Mouse (Mus musculus): Measurements from ENCODE around the gene Itga2. TPM values are rescaled to one million over a fixed set of nuclear protein-coding genes. Genes with fewer than 3 reads are reported as not detected.

The Itga2 gene
- polyA plus RNA-seq, 1 experiment from 2014 or later, result 3.1 TPM

GRCm38 (mm10) chr13:114874738-114875137, 57.2 kb downstream of the Itga2 start:
- Histone ChIP-seq H3K4me2 (no peak overlapping the region), H3K9ac (no peak overlapping the region), H3K9me3 (replicated peaks) (no peaks in the 10 kb centered on the region), H3K27ac (no peak overlapping the region), H3K36me3 (no peaks in the 10 kb centered on the region), H3K27me3 (no peaks in the 10 kb centered on the region), H3K4me3 (replicated peaks) (no peak overlapping the region), H3K4me1 (no peaks in the 10 kb centered on the region)
- 95% methylated on average over 6 of the region's 6 CpGs for WGBS
- no peak for ATAC-seq (replicated peaks; ENCODE audit: low FRiP score)

GRCm38 (mm10) chr13:114857525-114857924, 74.4 kb downstream of the Itga2 start:
- H3K27ac ChIP-seq, result no peak overlapping the region
- H3K9ac ChIP-seq, result no peak overlapping the region
- H3K4me2 ChIP-seq, result no peak overlapping the region
- H3K4me3 ChIP-seq (replicated peaks), result no peak overlapping the region
- H3K36me3 ChIP-seq, result no peaks in the 10 kb centered on the region
- peaks cover 6% of the 10 kb centered on the region for H3K4me1 ChIP-seq
- H3K9me3 ChIP-seq (replicated peaks), result no peaks in the 10 kb centered on the region
- no peak for ATAC-seq (replicated peaks; ENCODE audit: low FRiP score)
- WGBS, result 88% methylated on average over 4 of the region's 4 CpGs
- no peaks in the 10 kb centered on the region for H3K27me3 ChIP-seq

- Histone ChIP-seq H3K27me3 (no peaks in the 10 kb centered on the region), H3K27ac (no peak overlapping the region), H3K9me3 (replicated peaks) (no peaks in the 10 kb centered on the region), H3K4me1 (peaks cover 6% of the 10 kb centered on the region), H3K36me3 (no peaks in the 10 kb centered on the region), H3K4me3 (replicated peaks) (no peak overlapping the region), H3K4me2 (no peak overlapping the region), H3K9ac (no peak overlapping the region)
- 49% methylated on average over 7 of the region's 7 CpGs for WGBS
- no peak for ATAC-seq (replicated peaks; ENCODE audit: low FRiP score)
These were observed 75.7 kb downstream of the Itga2 start for GRCm38 (mm10) chr13:114856269-114856627.

GRCm38 (mm10) chr13:114855573-114856268, 76.2 kb downstream of the Itga2 start:
- no peaks in the 10 kb centered on the region for H3K9me3 ChIP-seq (replicated peaks)
- no peaks in the 10 kb centered on the region for H3K27me3 ChIP-seq
- H3K4me3 ChIP-seq (replicated peaks), result no peak overlapping the region
- H3K9ac ChIP-seq, result no peak overlapping the region
- no peak overlapping the region for H3K27ac ChIP-seq
- no peak for ATAC-seq (replicated peaks; ENCODE audit: low FRiP score)
- no peaks in the 10 kb centered on the region for H3K36me3 ChIP-seq
- H3K4me1 ChIP-seq, result peaks cover 6% of the 10 kb centered on the region
- WGBS, result 33% methylated on average over 15 of the region's 15 CpGs
- peak overlapping the region; percentile 29; the same call in 1 of the 2 replicates for H3K4me2 ChIP-seq

GRCm38 (mm10) chr13:114854428-114854827, 77.5 kb downstream of the Itga2 start:
- Histone ChIP-seq H3K4me3 (replicated peaks) (no peak overlapping the region), H3K9me3 (replicated peaks) (no peaks in the 10 kb centered on the region), H3K9ac (no peak overlapping the region), H3K4me2 (no peak overlapping the region), H3K36me3 (no peaks in the 10 kb centered on the region), H3K27me3 (no peaks in the 10 kb centered on the region), H3K27ac (no peak overlapping the region), H3K4me1 (peaks cover 6% of the 10 kb centered on the region)
- ATAC-seq (replicated peaks; ENCODE audit: low FRiP score), result no peak
- 96% methylated on average over 3 of the region's 3 CpGs for WGBS

GRCm38 (mm10) chr13:114854023-114854422, 77.9 kb downstream of the Itga2 start:
- no peaks in the 10 kb centered on the region for H3K9me3 ChIP-seq (replicated peaks)
- no peak overlapping the region for H3K27ac ChIP-seq
- ATAC-seq (replicated peaks; ENCODE audit: low FRiP score), result no peak
- WGBS, result 92% methylated on average over 6 of the region's 6 CpGs
- no peaks in the 10 kb centered on the region for H3K36me3 ChIP-seq
- H3K4me2 ChIP-seq, result no peak overlapping the region
- H3K27me3 ChIP-seq, result no peaks in the 10 kb centered on the region
- H3K9ac ChIP-seq, result no peak overlapping the region
- peaks cover 6% of the 10 kb centered on the region for H3K4me1 ChIP-seq
- H3K4me3 ChIP-seq (replicated peaks), result no peak overlapping the region

GRCm38 (mm10) chr13:114853152-114853551, 78.7 kb downstream of the Itga2 start:
- Histone ChIP-seq H3K27ac (peak overlapping the region; percentile 78), H3K9me3 (replicated peaks) (no peaks in the 10 kb centered on the region), H3K4me1 (peaks cover 6% of the 10 kb centered on the region), H3K27me3 (no peaks in the 10 kb centered on the region), H3K9ac (no peak overlapping the region), H3K36me3 (no peaks in the 10 kb centered on the region), H3K4me2 (no peak overlapping the region), H3K4me3 (replicated peaks) (no peak overlapping the region)
- no peak for ATAC-seq (replicated peaks; ENCODE audit: low FRiP score)
- WGBS, result 84% methylated on average over 2 of the region's 2 CpGs

GRCm38 (mm10) chr13:114852264-114853111, 79.4 kb downstream of the Itga2 start:
- H3K4me1 ChIP-seq, result peaks cover 6% of the 10 kb centered on the region
- no peak overlapping the region for H3K4me3 ChIP-seq (replicated peaks)
- no peak overlapping the region for H3K9ac ChIP-seq
- H3K9me3 ChIP-seq (replicated peaks), result no peaks in the 10 kb centered on the region
- H3K27ac ChIP-seq, result peak overlapping the region; percentile 78
- no peaks in the 10 kb centered on the region for H3K27me3 ChIP-seq
- WGBS, result 61% methylated on average over 6 of the region's 6 CpGs
- peak; percentile 89 for ATAC-seq (replicated peaks; ENCODE audit: low FRiP score)
- H3K36me3 ChIP-seq, result no peaks in the 10 kb centered on the region
- H3K4me2 ChIP-seq, result no peak overlapping the region

- no peak overlapping the region for H3K4me2 ChIP-seq
- H3K9ac ChIP-seq, result no peak overlapping the region
- H3K9me3 ChIP-seq (replicated peaks), result no peaks in the 10 kb centered on the region
- H3K27ac ChIP-seq, result no peak overlapping the region
- WGBS, result 67% methylated on average over 3 of the region's 3 CpGs
- H3K27me3 ChIP-seq, result no peaks in the 10 kb centered on the region
- no peak overlapping the region for H3K4me3 ChIP-seq (replicated peaks)
- H3K4me1 ChIP-seq, result no peaks in the 10 kb centered on the region; the same call in 1 of the 2 replicates
- no peak for ATAC-seq (replicated peaks; ENCODE audit: low FRiP score)
- no peaks in the 10 kb centered on the region for H3K36me3 ChIP-seq
These were observed 83.0 kb downstream of the Itga2 start for GRCm38 (mm10) chr13:114848945-114849344.

GRCm38 (mm10) chr13:114845804-114846203, 86.1 kb downstream of the Itga2 start:
- no peak overlapping the region for H3K4me2 ChIP-seq
- no peak for ATAC-seq (replicated peaks; ENCODE audit: low FRiP score)
- 81% methylated on average over 6 of the region's 6 CpGs for WGBS

GRCm38 (mm10) chr13:114843318-114843717, 88.6 kb downstream of the Itga2 start:
- Histone ChIP-seq H3K4me2 (no peak overlapping the region), H3K4me1 (peaks cover 5% of the 10 kb centered on the region; the same call in 1 of the 2 replicates), H3K4me3 (replicated peaks) (no peak overlapping the region), H3K9ac (no peak overlapping the region), H3K27ac (no peak overlapping the region), H3K27me3 (no peaks in the 10 kb centered on the region), H3K36me3 (no peaks in the 10 kb centered on the region), H3K9me3 (replicated peaks) (no peaks in the 10 kb centered on the region)
- no peak for ATAC-seq (replicated peaks; ENCODE audit: low FRiP score)
- WGBS, result 58% methylated on average over 1 of the region's 1 CpGs

More at GRCm38 (mm10) chr13:114845804-114846203, 86.1 kb downstream of the Itga2 start:
- Histone ChIP-seq H3K4me3 (replicated peaks) (no peak overlapping the region), H3K9ac (no peak overlapping the region), H3K27me3 (no peaks in the 10 kb centered on the region), H3K36me3 (no peaks in the 10 kb centered on the region), H3K27ac (no peak overlapping the region), H3K4me1 (no peaks in the 10 kb centered on the region), H3K9me3 (replicated peaks) (no peaks in the 10 kb centered on the region)

- no peak overlapping the region for H3K27ac ChIP-seq
- no peak overlapping the region for H3K9ac ChIP-seq
- ATAC-seq (replicated peaks; ENCODE audit: low FRiP score), result no peak
- H3K36me3 ChIP-seq, result 0 out of 2 replicates have a peak, but pooled peaks cover 5% of the 10 kb centered on the region
- no peak overlapping the region for H3K4me3 ChIP-seq (replicated peaks)
- H3K4me2 ChIP-seq, result no peak overlapping the region
- no peaks in the 10 kb centered on the region for H3K27me3 ChIP-seq
- no peaks in the 10 kb centered on the region for H3K9me3 ChIP-seq (replicated peaks)
- peaks cover 5% of the 10 kb centered on the region; the same call in 1 of the 2 replicates for H3K4me1 ChIP-seq
- WGBS, result 88% methylated on average over 4 of the region's 4 CpGs
These were observed 91.4 kb downstream of the Itga2 start for GRCm38 (mm10) chr13:114840545-114840944.
